Mouse (Mus musculus): ENCODE measurements at regions not wholly inside any gene's neighbourhood (a gene's known extent, or its start where the extent isn't known, plus 50 kb on each side); places are given as distances from the start of the nearest gene placed in this dataset.

DNA sequence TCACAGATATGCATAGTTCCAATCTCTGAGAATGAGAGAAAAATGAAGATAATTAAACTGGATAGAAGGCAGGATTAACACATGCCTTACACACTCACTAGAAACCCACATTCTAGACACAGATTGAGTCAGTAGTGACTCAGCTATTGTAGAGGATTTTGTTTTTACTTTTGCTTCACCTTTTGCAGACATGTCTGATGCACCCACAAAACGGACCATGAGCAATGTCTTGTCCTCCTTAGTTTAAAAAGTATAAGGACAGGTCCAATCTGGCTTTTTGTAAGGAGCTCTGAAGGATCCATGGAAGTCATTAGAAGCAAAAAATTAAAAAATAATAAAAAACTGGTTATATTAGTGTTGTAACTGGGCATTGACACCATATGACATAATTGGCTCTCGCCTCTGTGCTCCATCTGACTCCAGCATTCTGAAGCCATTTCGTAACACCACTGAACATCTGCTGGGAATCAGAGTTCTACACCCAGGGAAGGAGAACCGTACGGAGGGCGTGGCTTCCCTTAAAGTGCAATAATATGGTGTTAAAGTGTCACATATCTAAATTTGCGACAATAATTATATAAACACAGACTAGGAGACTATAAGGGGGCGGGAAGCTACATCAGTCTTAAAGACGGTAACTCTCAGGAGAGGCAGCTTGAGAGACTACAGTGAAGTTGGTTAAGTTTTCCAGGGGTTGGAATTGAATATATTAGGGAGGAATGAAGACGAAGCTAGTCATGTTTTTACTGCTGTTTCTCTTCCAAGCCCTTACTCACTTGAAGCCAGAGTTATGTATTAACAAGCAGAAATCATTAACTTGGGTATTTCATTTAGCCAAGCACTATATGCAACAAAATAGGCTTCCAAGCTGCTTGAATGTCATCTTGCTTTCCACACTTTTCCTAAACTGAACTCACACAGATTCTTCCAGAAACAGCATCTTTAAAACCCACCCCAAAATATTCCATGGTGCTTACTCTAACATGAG lies 558.0 kb downstream of the Ebf1 start:
- Histone ChIP-seq H3K4me3 (ENCODE audit: control insufficient read depth, low read depth, low read length) (no peak overlapping the region), H3K4me1 (ENCODE audit: control insufficient read depth, insufficient read depth, low read length) (no peaks in the 10 kb centered on the region), H3K36me3 (ENCODE audit: control insufficient read depth, insufficient read depth, low read length) (no peaks in the 10 kb centered on the region), H3K27ac (ENCODE audit: control insufficient read depth, insufficient read depth, low read depth, low read length) (no peak overlapping the region), H3K27me3 (ENCODE audit: control insufficient read depth, insufficient read depth, low read length) (no peaks in the 10 kb centered on the region)
- TF ChIP-seq POLR2A (IDR thresholded peaks at IDR 0.05; ENCODE audit: control insufficient read depth, low read depth, low read length), result no peak
- no peak for TF ChIP-seq CTCF (IDR thresholded peaks at IDR 0.05; ENCODE audit: control insufficient read depth, insufficient read depth, insufficient replicate concordance, low read depth, low read length)

DNA sequence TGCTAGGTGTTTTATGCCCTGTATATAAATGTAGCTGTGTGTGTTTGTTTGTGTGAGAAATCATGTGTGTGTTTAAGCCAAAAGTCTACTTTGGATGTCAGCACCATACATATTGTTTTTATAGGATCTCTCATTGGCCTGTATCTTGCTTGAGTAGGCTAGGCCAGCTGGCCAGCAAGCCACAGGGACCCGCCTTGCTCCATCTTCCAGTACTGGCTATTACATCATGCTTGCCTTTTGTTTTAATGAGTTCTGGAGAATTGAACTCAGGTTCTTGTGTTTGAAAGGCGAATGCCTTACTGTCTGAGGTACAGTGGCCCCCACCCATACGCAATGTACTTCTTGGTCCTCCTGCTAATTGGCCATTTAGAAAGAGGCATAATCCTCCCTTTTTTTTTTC lies 559.9 kb downstream of the Ebf1 start:
- H3K4me3 ChIP-seq (ENCODE audit: control insufficient read depth, low read depth, low read length), result no peak overlapping the region
- no peaks in the 10 kb centered on the region for H3K4me1 ChIP-seq (ENCODE audit: control insufficient read depth, insufficient read depth, low read length)
- no peaks in the 10 kb centered on the region for H3K27me3 ChIP-seq (ENCODE audit: control insufficient read depth, insufficient read depth, low read length)
- TF ChIP-seq POLR2A (IDR thresholded peaks at IDR 0.05; ENCODE audit: control insufficient read depth, low read depth, low read length) (no peak), CTCF (IDR thresholded peaks at IDR 0.05; ENCODE audit: control insufficient read depth, insufficient read depth, insufficient replicate concordance, low read depth, low read length) (no peak)
- H3K27ac ChIP-seq (ENCODE audit: control insufficient read depth, insufficient read depth, low read depth, low read length), result no peak overlapping the region
- H3K36me3 ChIP-seq (ENCODE audit: control insufficient read depth, insufficient read depth, low read length), result no peaks in the 10 kb centered on the region

DNA sequence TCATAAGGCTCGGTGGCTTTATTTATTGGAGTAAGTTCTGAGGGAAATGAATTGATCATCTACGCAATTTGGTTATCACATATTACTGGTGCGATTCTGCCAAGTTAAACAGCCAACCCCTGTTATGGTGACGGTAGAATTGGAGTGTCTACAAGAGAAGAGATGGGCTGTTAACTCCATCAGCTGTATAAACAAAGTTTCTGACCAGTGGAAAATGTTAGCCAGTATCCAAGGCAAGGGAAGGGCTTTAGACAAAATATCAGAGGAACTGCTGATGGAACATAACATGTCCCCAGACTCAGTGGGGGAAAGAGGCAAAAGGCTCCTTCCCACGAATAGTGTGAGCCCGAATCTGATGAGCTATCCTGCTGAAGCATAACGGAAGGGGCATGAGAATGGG lies 560.9 kb downstream of the Ebf1 start:
- Histone ChIP-seq H3K27me3 (ENCODE audit: control insufficient read depth, insufficient read depth, low read length) (no peaks in the 10 kb centered on the region), H3K4me3 (ENCODE audit: control insufficient read depth, low read depth, low read length) (no peak overlapping the region), H3K27ac (ENCODE audit: control insufficient read depth, insufficient read depth, low read depth, low read length) (no peak overlapping the region), H3K4me1 (ENCODE audit: control insufficient read depth, insufficient read depth, low read length) (no peaks in the 10 kb centered on the region), H3K36me3 (ENCODE audit: control insufficient read depth, insufficient read depth, low read length) (no peaks in the 10 kb centered on the region)
- TF ChIP-seq POLR2A (IDR thresholded peaks at IDR 0.05; ENCODE audit: control insufficient read depth, low read depth, low read length), result no peak

DNA sequence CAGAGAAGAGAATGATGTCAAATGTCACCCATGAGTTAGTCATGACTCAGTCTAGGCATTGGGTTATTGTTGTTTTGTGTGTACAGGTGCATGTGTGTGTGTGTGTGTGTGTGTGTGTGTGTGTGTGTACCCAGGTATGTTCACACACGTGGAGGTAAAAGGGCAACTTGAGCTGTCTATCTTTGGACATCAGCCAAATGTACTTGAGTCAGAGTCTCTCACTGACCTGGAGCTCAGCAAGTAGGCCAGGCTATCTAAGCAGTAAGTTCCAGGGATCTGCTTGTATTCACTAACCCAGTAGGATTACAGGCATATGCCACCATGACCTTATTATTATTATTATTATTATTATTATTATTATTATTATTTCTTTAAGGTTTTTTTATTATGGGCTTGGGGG lies 561.9 kb downstream of the Ebf1 start:
- Histone ChIP-seq H3K27ac (ENCODE audit: control insufficient read depth, insufficient read depth, low read depth, low read length) (no peak overlapping the region), H3K4me1 (ENCODE audit: control insufficient read depth, insufficient read depth, low read length) (no peaks in the 10 kb centered on the region), H3K27me3 (ENCODE audit: control insufficient read depth, insufficient read depth, low read length) (no peaks in the 10 kb centered on the region), H3K4me3 (ENCODE audit: control insufficient read depth, low read depth, low read length) (no peak overlapping the region), H3K36me3 (ENCODE audit: control insufficient read depth, insufficient read depth, low read length) (no peaks in the 10 kb centered on the region)
- no peak for TF ChIP-seq CTCF (IDR thresholded peaks at IDR 0.05; ENCODE audit: control insufficient read depth, insufficient read depth, insufficient replicate concordance, low read depth, low read length)
- TF ChIP-seq POLR2A (IDR thresholded peaks at IDR 0.05; ENCODE audit: control insufficient read depth, low read depth, low read length), result no peak

DNA sequence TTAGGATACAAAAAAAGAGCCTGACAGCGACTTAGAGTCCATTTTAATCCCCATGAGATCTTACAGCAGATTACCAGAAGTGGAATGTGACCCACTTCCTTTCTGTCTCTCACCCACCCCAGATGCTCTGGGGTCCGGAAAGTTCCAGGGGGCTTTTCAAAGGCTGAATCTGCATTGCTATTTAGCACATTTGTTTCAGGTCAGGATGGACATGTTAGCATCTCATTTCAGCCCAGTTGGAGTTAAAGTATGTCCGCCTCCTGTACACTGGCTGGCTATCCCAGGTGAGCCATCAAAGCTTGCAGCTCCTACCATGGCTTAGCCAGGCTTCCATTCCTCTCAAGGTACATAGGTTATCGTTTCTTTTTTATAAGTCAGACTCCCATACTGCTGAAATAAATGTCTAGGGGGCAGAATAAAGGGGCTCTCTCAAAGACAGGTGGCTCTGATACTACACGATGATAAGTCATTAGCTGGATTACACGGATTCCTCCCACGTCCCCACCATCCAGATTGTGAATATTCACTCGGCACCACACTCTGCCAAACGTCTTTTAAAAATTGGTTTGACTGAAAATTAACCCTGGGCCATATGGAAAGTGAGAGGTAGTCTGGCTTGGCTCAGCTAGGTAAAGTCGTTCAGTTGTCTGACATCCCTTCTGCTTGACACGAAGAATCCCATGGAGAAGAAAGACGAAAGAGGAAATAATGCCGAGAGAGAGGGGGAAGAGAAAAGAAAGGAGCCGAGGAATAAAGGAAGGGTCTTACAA lies 573.7 kb downstream of the Ebf1 start:
- Histone ChIP-seq H3K27ac (ENCODE audit: control insufficient read depth, insufficient read depth, low read depth, low read length) (no peak overlapping the region), H3K4me1 (ENCODE audit: control insufficient read depth, insufficient read depth, low read length) (no peaks in the 10 kb centered on the region), H3K27me3 (ENCODE audit: control insufficient read depth, insufficient read depth, low read length) (no peaks in the 10 kb centered on the region), H3K4me3 (ENCODE audit: control insufficient read depth, low read depth, low read length) (no peak overlapping the region), H3K36me3 (ENCODE audit: control insufficient read depth, insufficient read depth, low read length) (no peaks in the 10 kb centered on the region)
- no peak for TF ChIP-seq POLR2A (IDR thresholded peaks at IDR 0.05; ENCODE audit: control insufficient read depth, low read depth, low read length)
- TF ChIP-seq CTCF (IDR thresholded peaks at IDR 0.05; ENCODE audit: control insufficient read depth, insufficient read depth, insufficient replicate concordance, low read depth, low read length), result no peak

DNA sequence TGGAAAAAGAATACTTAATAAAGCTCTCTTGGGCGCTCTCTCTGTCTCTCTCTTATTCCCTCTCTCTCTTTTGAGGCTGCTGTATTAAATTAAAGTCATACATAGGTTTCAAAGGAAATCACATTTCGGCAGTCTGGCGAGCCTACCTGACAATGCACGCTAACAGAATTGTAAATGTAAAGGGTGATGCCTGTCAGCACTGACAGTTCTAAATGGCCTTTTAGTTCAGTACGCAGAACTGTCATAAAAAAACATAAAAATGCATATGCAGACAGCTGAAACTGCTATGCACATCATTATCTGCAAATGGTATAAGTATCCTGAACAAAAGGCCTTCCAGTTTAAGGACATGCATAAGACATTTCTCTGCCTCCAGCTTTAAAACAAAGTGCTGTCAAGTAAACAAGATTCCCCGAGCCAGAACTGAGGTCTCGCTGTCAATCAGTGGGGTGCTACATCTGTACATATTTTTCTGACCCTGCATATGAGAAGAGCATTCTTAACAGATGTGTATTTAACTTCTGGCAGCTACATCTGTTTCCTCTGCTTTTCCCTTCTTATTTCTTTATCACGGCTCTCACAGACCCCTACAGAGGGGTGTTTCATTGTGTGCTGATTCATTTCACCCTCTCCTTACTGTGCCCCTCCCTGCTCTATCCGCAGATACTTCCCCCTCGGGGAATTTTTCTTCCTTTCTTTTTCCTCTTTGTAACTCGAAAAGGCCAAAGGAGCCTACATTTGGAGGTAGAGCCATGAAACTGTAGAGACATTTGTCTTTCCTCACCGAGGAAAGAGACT lies 574.5 kb downstream of the Ebf1 start:
- no peak overlapping the region for H3K27ac ChIP-seq (ENCODE audit: control insufficient read depth, insufficient read depth, low read depth, low read length)
- H3K4me3 ChIP-seq (ENCODE audit: control insufficient read depth, low read depth, low read length), result no peak overlapping the region
- no peaks in the 10 kb centered on the region for H3K27me3 ChIP-seq (ENCODE audit: control insufficient read depth, insufficient read depth, low read length)
- TF ChIP-seq CTCF (IDR thresholded peaks at IDR 0.05; ENCODE audit: control insufficient read depth, insufficient read depth, insufficient replicate concordance, low read depth, low read length), result no peak
- no peak for TF ChIP-seq POLR2A (IDR thresholded peaks at IDR 0.05; ENCODE audit: control insufficient read depth, low read depth, low read length)
- no peaks in the 10 kb centered on the region for H3K36me3 ChIP-seq (ENCODE audit: control insufficient read depth, insufficient read depth, low read length)
- no peaks in the 10 kb centered on the region for H3K4me1 ChIP-seq (ENCODE audit: control insufficient read depth, insufficient read depth, low read length)

DNA sequence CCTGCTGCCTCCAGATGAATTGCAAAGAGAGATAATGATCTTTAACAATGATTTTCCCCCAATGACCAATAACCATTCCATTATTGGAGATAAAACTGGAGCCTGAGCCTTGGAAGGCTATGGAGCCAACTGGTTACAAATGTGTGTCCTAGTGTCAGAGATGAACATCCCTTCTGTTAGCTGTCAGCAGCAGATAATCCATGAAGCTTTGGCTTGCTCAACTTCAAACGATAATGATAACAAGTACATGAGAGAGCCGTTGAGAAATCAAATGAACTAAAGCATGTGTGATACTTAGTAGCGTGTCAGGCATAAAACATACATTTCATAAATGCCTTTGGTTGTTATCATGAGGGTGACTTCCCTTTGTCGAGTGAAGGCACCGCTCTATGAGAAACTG lies 576.2 kb downstream of the Ebf1 start:
- no peak for TF ChIP-seq CTCF (IDR thresholded peaks at IDR 0.05; ENCODE audit: control insufficient read depth, insufficient read depth, insufficient replicate concordance, low read depth, low read length)
- no peak for TF ChIP-seq POLR2A (IDR thresholded peaks at IDR 0.05; ENCODE audit: control insufficient read depth, low read depth, low read length)
- no peaks in the 10 kb centered on the region for H3K4me1 ChIP-seq (ENCODE audit: control insufficient read depth, insufficient read depth, low read length)
- H3K27me3 ChIP-seq (ENCODE audit: control insufficient read depth, insufficient read depth, low read length), result no peaks in the 10 kb centered on the region
- H3K27ac ChIP-seq (ENCODE audit: control insufficient read depth, insufficient read depth, low read depth, low read length), result no peak overlapping the region
- no peaks in the 10 kb centered on the region for H3K36me3 ChIP-seq (ENCODE audit: control insufficient read depth, insufficient read depth, low read length)
- no peak overlapping the region for H3K4me3 ChIP-seq (ENCODE audit: control insufficient read depth, low read depth, low read length)
